Mouse (Mus musculus): ENCODE measurements at regions not wholly inside any gene's neighbourhood (a gene's known extent, or its start where the extent isn't known, plus 50 kb on each side); places are given as distances from the start of the nearest gene placed in this dataset.
A peak's percentile ranks its signal among the peaks of the same experiment; 100 is the strongest.

GRCm38 (mm10) chr1:42496022-42496421 lies 199.5 kb upstream of the Pou3f3 start:
- Histone ChIP-seq H3K4me3 (ENCODE audit: control insufficient read depth in 1 of 2, insufficient read depth in 1 of 2, low read depth in 1 of 2, low read length in 2 of 2) (no peak overlapping the region), H3K9ac (ENCODE audit: low read length) (no peak overlapping the region), H3K27ac (replicated peaks in 1 of 2; ENCODE audit: control insufficient read depth in 1 of 2, insufficient read depth in 1 of 2, low read depth in 2 of 2, low read length in 2 of 2) (no peak overlapping the region), H3K27me3 (ENCODE audit: control insufficient read depth, insufficient read depth, low read length) (peaks cover 7% of the 10 kb centered on the region; the same call in 1 of the 2 replicates), H3K36me3 (ENCODE audit: control insufficient read depth, insufficient read depth, low read length) (no peaks in the 10 kb centered on the region), H3K9me3 (ENCODE audit: control insufficient read depth, low read length) (no peaks in the 10 kb centered on the region), H3K4me1 (ENCODE audit: control insufficient read depth in 2 of 2, insufficient read depth in 2 of 2, low read length in 2 of 2) (0 out of 4 replicates have a peak, but pooled peaks cover 0 to 6% of the 10 kb centered on the region in 2 experiments), H3K4me2 (ENCODE audit: low read length) (no peak overlapping the region)
- WGBS, result 81% methylated on average over 3 of the region's 3 CpGs
- no peak for ATAC-seq (ENCODE audit: insufficient number of reproducible peaks, insufficient read depth, low FRiP score, low read depth)

GRCm38 (mm10) chr1:42496433-42496832 lies 199.1 kb upstream of the Pou3f3 start:
- 0 out of 4 replicates have a peak, but pooled peaks cover 0 to 2% of the 10 kb centered on the region in 2 experiments for H3K4me1 ChIP-seq (ENCODE audit: control insufficient read depth in 2 of 2, insufficient read depth in 2 of 2, low read length in 2 of 2)
- H3K36me3 ChIP-seq (ENCODE audit: control insufficient read depth, insufficient read depth, low read length), result no peaks in the 10 kb centered on the region
- no peak overlapping the region for H3K4me2 ChIP-seq (ENCODE audit: low read length)
- peaks cover 7% of the 10 kb centered on the region; the same call in 1 of the 2 replicates for H3K27me3 ChIP-seq (ENCODE audit: control insufficient read depth, insufficient read depth, low read length)
- H3K9ac ChIP-seq (ENCODE audit: low read length), result no peak overlapping the region
- 77% methylated on average over 6 of the region's 6 CpGs for WGBS
- H3K9me3 ChIP-seq (ENCODE audit: control insufficient read depth, low read length), result no peaks in the 10 kb centered on the region
- H3K4me3 ChIP-seq (ENCODE audit: control insufficient read depth in 1 of 2, insufficient read depth in 1 of 2, low read depth in 1 of 2, low read length in 2 of 2), result no peak overlapping the region
- H3K27ac ChIP-seq (replicated peaks in 1 of 2; ENCODE audit: control insufficient read depth in 1 of 2, insufficient read depth in 1 of 2, low read depth in 2 of 2, low read length in 2 of 2), result no peak overlapping the region
- ATAC-seq (ENCODE audit: insufficient number of reproducible peaks, insufficient read depth, low FRiP score, low read depth), result no peak

- 89% methylated on average over 7 of the region's 7 CpGs for WGBS
- H3K27ac ChIP-seq (replicated peaks in 1 of 2; ENCODE audit: control insufficient read depth in 1 of 2, insufficient read depth in 1 of 2, low read depth in 2 of 2, low read length in 2 of 2), result no peak overlapping the region
- ATAC-seq (ENCODE audit: insufficient number of reproducible peaks, insufficient read depth, low FRiP score, low read depth), result no peak
- H3K4me3 ChIP-seq (ENCODE audit: control insufficient read depth in 1 of 2, insufficient read depth in 1 of 2, low read depth in 1 of 2, low read length in 2 of 2), result no peak overlapping the region
- no peaks in the 10 kb centered on the region for H3K36me3 ChIP-seq (ENCODE audit: control insufficient read depth, insufficient read depth, low read length)
- no peaks in the 10 kb centered on the region for H3K4me1 ChIP-seq (ENCODE audit: control insufficient read depth in 2 of 2, insufficient read depth in 2 of 2, low read length in 2 of 2)
- H3K9ac ChIP-seq (ENCODE audit: low read length), result no peak overlapping the region
- H3K4me2 ChIP-seq (ENCODE audit: low read length), result no peak overlapping the region
- H3K27me3 ChIP-seq (ENCODE audit: control insufficient read depth, insufficient read depth, low read length), result no peaks in the 10 kb centered on the region
- no peaks in the 10 kb centered on the region for H3K9me3 ChIP-seq (ENCODE audit: control insufficient read depth, low read length)
Observed at GRCm38 (mm10) chr1:42498901-42499300, 196.7 kb upstream of the Pou3f3 start.

GRCm38 (mm10) chr1:42504491-42504890 lies 191.1 kb upstream of the Pou3f3 start:
- Histone ChIP-seq H3K36me3 (ENCODE audit: control insufficient read depth, insufficient read depth, low read length) (no peaks in the 10 kb centered on the region), H3K9ac (ENCODE audit: low read length) (no peak overlapping the region), H3K27ac (replicated peaks in 1 of 2; ENCODE audit: control insufficient read depth in 1 of 2, insufficient read depth in 1 of 2, low read depth in 2 of 2, low read length in 2 of 2) (no peak overlapping the region), H3K4me3 (ENCODE audit: control insufficient read depth in 1 of 2, insufficient read depth in 1 of 2, low read depth in 1 of 2, low read length in 2 of 2) (no peak overlapping the region), H3K9me3 (ENCODE audit: control insufficient read depth, low read length) (no peaks in the 10 kb centered on the region), H3K27me3 (ENCODE audit: control insufficient read depth, insufficient read depth, low read length) (no peaks in the 10 kb centered on the region), H3K4me1 (ENCODE audit: control insufficient read depth in 2 of 2, insufficient read depth in 2 of 2, low read length in 2 of 2) (no peaks in the 10 kb centered on the region), H3K4me2 (ENCODE audit: low read length) (no peak overlapping the region)
- WGBS, result 73% methylated on average over 9 of the region's 9 CpGs
- ATAC-seq (ENCODE audit: insufficient number of reproducible peaks, insufficient read depth, low FRiP score, low read depth), result no peak

- Histone ChIP-seq H3K27me3 (ENCODE audit: control insufficient read depth, insufficient read depth, low read length) (no peaks in the 10 kb centered on the region), H3K9me3 (ENCODE audit: control insufficient read depth, low read length) (no peaks in the 10 kb centered on the region), H3K4me1 (ENCODE audit: control insufficient read depth in 2 of 2, insufficient read depth in 2 of 2, low read length in 2 of 2) (no peaks in the 10 kb centered on the region), H3K36me3 (ENCODE audit: control insufficient read depth, insufficient read depth, low read length) (no peaks in the 10 kb centered on the region), H3K4me2 (ENCODE audit: low read length) (no peak overlapping the region), H3K27ac (replicated peaks in 1 of 2; ENCODE audit: control insufficient read depth in 1 of 2, insufficient read depth in 1 of 2, low read depth in 2 of 2, low read length in 2 of 2) (no peak overlapping the region), H3K9ac (ENCODE audit: low read length) (no peak overlapping the region), H3K4me3 (ENCODE audit: control insufficient read depth in 1 of 2, insufficient read depth in 1 of 2, low read depth in 1 of 2, low read length in 2 of 2) (no peak overlapping the region)
- ATAC-seq (ENCODE audit: insufficient number of reproducible peaks, insufficient read depth, low FRiP score, low read depth), result no peak
- 59% methylated on average over 10 of the region's 10 CpGs for WGBS
Observed at GRCm38 (mm10) chr1:42505048-42505729, 190.4 kb upstream of the Pou3f3 start.

- no peaks in the 10 kb centered on the region for H3K27me3 ChIP-seq (ENCODE audit: control insufficient read depth, insufficient read depth, low read length)
- WGBS, result 92% methylated on average over 3 of the region's 3 CpGs
- H3K4me2 ChIP-seq (ENCODE audit: low read length), result no peak overlapping the region
- H3K36me3 ChIP-seq (ENCODE audit: control insufficient read depth, insufficient read depth, low read length), result no peaks in the 10 kb centered on the region
- H3K27ac ChIP-seq (replicated peaks in 1 of 2; ENCODE audit: control insufficient read depth in 1 of 2, insufficient read depth in 1 of 2, low read depth in 2 of 2, low read length in 2 of 2), result no peak overlapping the region
- no peak for ATAC-seq (ENCODE audit: insufficient number of reproducible peaks, insufficient read depth, low FRiP score, low read depth)
- no peak overlapping the region for H3K9ac ChIP-seq (ENCODE audit: low read length)
- H3K4me1 ChIP-seq (ENCODE audit: control insufficient read depth in 2 of 2, insufficient read depth in 2 of 2, low read length in 2 of 2), result no peaks in the 10 kb centered on the region
- H3K9me3 ChIP-seq (ENCODE audit: control insufficient read depth, low read length), result peaks cover 3% of the 10 kb centered on the region; the same call in 1 of the 2 replicates
- no peak overlapping the region for H3K4me3 ChIP-seq (ENCODE audit: control insufficient read depth in 1 of 2, insufficient read depth in 1 of 2, low read depth in 1 of 2, low read length in 2 of 2)
Observed at GRCm38 (mm10) chr1:42514417-42514816, 181.2 kb upstream of the Pou3f3 start.

- 35% methylated on average over 4 of the region's 4 CpGs for WGBS
- Histone ChIP-seq H3K4me3 (ENCODE audit: control insufficient read depth in 1 of 2, insufficient read depth in 1 of 2, low read depth in 1 of 2, low read length in 2 of 2) (no peak overlapping the region), H3K27me3 (ENCODE audit: control insufficient read depth, insufficient read depth, low read length) (no peaks in the 10 kb centered on the region), H3K36me3 (ENCODE audit: control insufficient read depth, insufficient read depth, low read length) (no peaks in the 10 kb centered on the region), H3K4me1 (ENCODE audit: control insufficient read depth in 2 of 2, insufficient read depth in 2 of 2, low read length in 2 of 2) (peaks cover 8 to 10% of the 10 kb centered on the region in 2 experiments), H3K4me2 (ENCODE audit: low read length) (no peak overlapping the region), H3K27ac (replicated peaks in 1 of 2; ENCODE audit: control insufficient read depth in 1 of 2, insufficient read depth in 1 of 2, low read depth in 2 of 2, low read length in 2 of 2) (0 out of 4 replicates have a peak overlapping the region, but pooled peaks of 1 of the 2 experiments have one; percentile 7), H3K9me3 (ENCODE audit: control insufficient read depth, low read length) (no peaks in the 10 kb centered on the region), H3K9ac (ENCODE audit: low read length) (no peak overlapping the region)
- ATAC-seq (ENCODE audit: insufficient number of reproducible peaks, insufficient read depth, low FRiP score, low read depth), result no peak
Observed at GRCm38 (mm10) chr1:42524401-42524800, 171.2 kb upstream of the Pou3f3 start.

All from heart, embryonic 14.5 days (tissue).